Mouse (Mus musculus) heart, adult 2 months (tissue): ENCODE measurements around the gene Arfgap3. TPM values are rescaled to one million over a fixed set of nuclear protein-coding genes. Genes with fewer than 3 reads are reported as not detected.

ENCODE experiments used
- DNase-seq, 2 experiments: peaks; one replicate each; pipeline ENCODE4 v3.0.0; 2021
- H3K27ac ChIP-seq: fragments of 200-600 bp; 2 replicates; pipeline ENCODE4 v1.8.1; 2022
- H3K27me3 ChIP-seq: fragments of 200-500 bp; 2 replicates; pipeline ENCODE4 v1.6.1; 2012; ENCODE audit warnings: mild to moderate bottlenecking, low read length, inconsistent platforms, mixed read lengths; ENCODE audit not compliant: control insufficient read depth, insufficient read depth
- H3K36me3 ChIP-seq: fragments of 200-500 bp; 2 replicates; pipeline ENCODE4 v1.6.1; 2012; ENCODE audit warnings: low read length, inconsistent platforms; ENCODE audit not compliant: control insufficient read depth, insufficient read depth
- H3K4me1 ChIP-seq: fragments of 200-500 bp; 2 replicates; pipeline ENCODE4 v1.6.1; 2011; ENCODE audit warnings: low read length; ENCODE audit not compliant: control insufficient read depth, insufficient read depth
- H3K4me3 ChIP-seq: fragments of 200-600 bp; 2 replicates; pipeline ENCODE4 v1.8.1; 2022
- H3K79me2 ChIP-seq: fragments of 200-500 bp; replicated peaks from 2 replicates; pipeline ENCODE4 v1.6.1; 2012; ENCODE audit warnings: mild to moderate bottlenecking, inconsistent platforms, low read length, moderate library complexity, mixed read lengths; ENCODE audit not compliant: control insufficient read depth, insufficient read depth
- H3K9ac ChIP-seq: fragments of 200-500 bp; 2 replicates; pipeline ENCODE4 v1.6.1; 2012; ENCODE audit warnings: low read depth, mild to moderate bottlenecking, control low read depth, inconsistent platforms, low read length, mixed read lengths
- CTCF ChIP-seq: fragments of 200-600 bp; IDR thresholded peaks from 2 replicates; pipeline ENCODE4 v1.8.1; 2022; ENCODE audit warnings: antibody characterized with exemption, mild to moderate bottlenecking, moderate library complexity
- EP300 ChIP-seq: fragments of 200-500 bp; IDR thresholded peaks from 2 replicates; pipeline ENCODE4 v1.6.1; 2011; ENCODE audit warnings: low read depth, low read length, control low read depth; ENCODE audit not compliant: insufficient read depth
- POLR2A ChIP-seq: fragments of 200-500 bp; IDR thresholded peaks from 2 replicates; pipeline ENCODE4 v1.6.1; 2011; ENCODE audit warnings: mild to moderate bottlenecking, low read depth, low read length, control low read depth; ENCODE audit not compliant: insufficient read depth
- WGBS: fragments of 180-500 bp; shearing (Covaris S2); methylation state at CpG from one replicate; pipeline ENCODE4 v1.1.7; 2018; 5-methylcytosine and 5-hydroxymethylcytosine counted together
- intact Hi-C: fragments of 180-260 bp; cut with DNase I; formaldehyde crosslinking; loops from one replicate; pipeline ENCODE4 v1.15.1; 2025
- polyA plus RNA-seq: library from polyadenylated mRNA; depleted of rRNA; stranded (reverse); fragments of >200 nt; gene quantifications from 2 replicates; pipeline ENCODE4 v1.2.3, GENCODE M21; 2012
- total RNA-seq, 2 experiments: library from RNA; stranded (reverse); gene quantifications; 2 replicates each; pipeline ENCODE4 v1.2.3; 2021

The Arfgap3 gene
- total and polyA plus RNA-seq, 3 experiments = 9.6 to 12.2 (median 9.8) TPM

GRCm38 (mm10) chr15:83304804-83305191 lies 45.2 kb downstream of the Arfgap3 start:
- Histone ChIP-seq H3K79me2 (no peaks in the 10 kb centered on the region), H3K27me3 (no peaks in the 10 kb centered on the region), H3K27ac (peak overlapping the region; percentile 70), H3K36me3 (no peaks in the 10 kb centered on the region), H3K4me3 (no peak overlapping the region), H3K9ac (no peak overlapping the region), H3K4me1 (peaks cover 27% of the 10 kb centered on the region)
- WGBS = 89% methylated on average over 9 of the region's 9 CpGs
- TF ChIP-seq POLR2A (no peak), EP300 (no peak), CTCF (no peak)
- DNase-seq = no peak
- intact Hi-C loops = no loop called here

DNA sequence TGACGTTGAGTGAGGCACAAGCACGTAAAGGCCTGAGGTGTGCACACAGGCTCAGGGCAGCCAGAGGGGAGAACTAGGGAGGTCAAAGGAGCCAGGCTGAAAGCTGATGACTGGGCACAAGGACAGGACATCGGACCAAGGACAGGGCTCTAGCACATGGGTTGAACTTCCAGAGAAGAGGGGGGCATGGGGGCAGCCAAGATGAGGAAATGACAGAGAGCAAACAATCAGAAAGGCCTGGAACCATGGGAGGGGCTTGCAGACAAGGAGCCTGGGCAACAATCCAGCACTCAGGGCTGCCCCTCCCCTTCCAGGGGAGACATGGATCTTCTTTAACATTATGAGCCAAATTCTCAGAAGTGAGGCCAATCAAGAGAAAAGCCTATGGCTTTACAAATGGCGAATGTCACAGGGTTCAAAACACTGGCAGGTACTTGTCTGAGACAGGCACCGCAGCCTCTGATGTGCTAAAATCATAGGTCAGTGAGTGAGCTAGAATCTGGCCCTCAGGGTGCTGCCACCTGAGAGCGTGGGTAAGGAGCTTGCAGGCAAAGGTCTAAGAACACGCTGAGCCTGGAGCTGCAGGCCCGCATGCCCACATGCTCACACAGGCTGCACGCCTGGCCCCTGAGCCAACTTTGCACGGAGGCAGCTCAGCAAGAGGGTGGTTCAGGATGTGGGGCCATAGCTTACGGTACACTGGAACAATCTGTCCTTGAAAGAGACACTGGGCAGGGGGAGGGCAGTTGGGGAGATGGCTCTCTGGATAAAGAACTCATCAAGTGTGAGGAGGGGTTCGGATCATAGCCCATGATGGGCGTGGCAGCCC lies 46.2 kb downstream of the Arfgap3 start:
- intact Hi-C loops = no loop called here
- H3K9ac ChIP-seq = no peak overlapping the region
- WGBS = 68% methylated on average over 13 of the region's 13 CpGs
- TF ChIP-seq EP300 (peak; percentile 48; the same call in 1 of the 2 replicates), POLR2A (no peak)
- no peak overlapping the region for H3K4me3 ChIP-seq
- H3K79me2 ChIP-seq = no peaks in the 10 kb centered on the region
- H3K36me3 ChIP-seq = no peaks in the 10 kb centered on the region
- peaks cover 27% of the 10 kb centered on the region for H3K4me1 ChIP-seq
- peak; percentile 62 to 64 for DNase-seq
- no peaks in the 10 kb centered on the region for H3K27me3 ChIP-seq
- peak overlapping the region; percentile 70 for H3K27ac ChIP-seq

- Histone ChIP-seq H3K27ac (peak overlapping the region; percentile 63), H3K36me3 (no peaks in the 10 kb centered on the region), H3K4me3 (no peak overlapping the region), H3K4me1 (peaks cover 21% of the 10 kb centered on the region), H3K9ac (no peak overlapping the region), H3K27me3 (no peaks in the 10 kb centered on the region), H3K79me2 (no peaks in the 10 kb centered on the region)
- intact Hi-C loops = loop anchor here (5.0 kb wide), 2 partner anchors 48 to 88 kb away; partner anchors contain the start of gene A4galt
- DNase-seq = no peak
- 62% methylated on average over 10 of the region's 10 CpGs for WGBS
- TF ChIP-seq EP300 (no peak), CTCF (no peak), POLR2A (no peak)
Observed at GRCm38 (mm10) chr15:83299916-83300582, 50.0 kb downstream of the Arfgap3 start.

DNA sequence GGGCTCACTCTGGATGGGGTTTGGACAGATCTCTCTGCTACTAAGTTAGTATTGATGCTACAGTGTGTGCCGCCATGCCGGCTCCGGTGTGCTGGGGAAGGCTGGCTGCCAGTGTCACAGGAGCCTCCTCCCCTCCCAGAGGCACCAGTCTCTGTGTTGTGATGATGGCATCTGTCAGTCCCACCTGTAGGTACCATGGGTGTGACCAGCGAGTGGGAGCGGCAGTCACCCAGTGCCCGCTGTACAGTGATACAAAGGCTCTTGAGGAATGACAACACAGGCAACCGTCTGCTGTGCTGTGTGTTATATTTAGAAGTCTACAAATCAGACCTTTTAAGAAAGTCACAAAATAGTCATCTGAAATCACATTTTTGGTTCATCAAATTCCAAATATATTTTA lies 50.6 kb downstream of the Arfgap3 start:
- TF ChIP-seq EP300 = no peak
- no peak for TF ChIP-seq CTCF
- TF ChIP-seq POLR2A = no peak
- Histone ChIP-seq H3K4me1 (peaks cover 18% of the 10 kb centered on the region), H3K27me3 (no peaks in the 10 kb centered on the region), H3K4me3 (no peak overlapping the region), H3K36me3 (no peaks in the 10 kb centered on the region), H3K27ac (peak overlapping the region; percentile 63), H3K9ac (no peak overlapping the region), H3K79me2 (no peaks in the 10 kb centered on the region)
- intact Hi-C loops = loop anchor here (5.0 kb wide), 2 partner anchors 47 to 87 kb away; partner anchors contain the start of gene A4galt
- no peak for DNase-seq
- 76% methylated on average over 7 of the region's 7 CpGs for WGBS

- intact Hi-C loops = loop anchor here (5.0 kb wide), 2 partner anchors 47 to 87 kb away; partner anchors contain the start of gene A4galt
- TF ChIP-seq CTCF (peak; percentile 46), POLR2A (no peak)
- 99% methylated on average over 2 of the region's 2 CpGs for WGBS
Observed at GRCm38 (mm10) chr15:83298810-83299209, 51.2 kb downstream of the Arfgap3 start.

GRCm38 (mm10) chr15:83298313-83298712 lies 51.7 kb downstream of the Arfgap3 start:
- no peak for DNase-seq
- WGBS = 93% methylated on average over 8 of the region's 8 CpGs
- H3K36me3 ChIP-seq = no peaks in the 10 kb centered on the region
- H3K9ac ChIP-seq = no peak overlapping the region
- TF ChIP-seq CTCF (peak; percentile 45), EP300 (no peak), POLR2A (no peak)
- H3K4me3 ChIP-seq = no peak overlapping the region
- H3K4me1 ChIP-seq = peaks cover 15% of the 10 kb centered on the region
- no peaks in the 10 kb centered on the region for H3K27me3 ChIP-seq
- H3K79me2 ChIP-seq = no peaks in the 10 kb centered on the region
- intact Hi-C loops = loop anchor here (5.0 kb wide), 2 partner anchors 46 to 86 kb away; partner anchors contain the start of gene A4galt
- H3K27ac ChIP-seq = no peak overlapping the region

More at GRCm38 (mm10) chr15:83298810-83299209, 51.2 kb downstream of the Arfgap3 start:
- no peak for DNase-seq
- Histone ChIP-seq H3K4me3 (no peak overlapping the region), H3K79me2 (no peaks in the 10 kb centered on the region), H3K4me1 (peaks cover 13% of the 10 kb centered on the region), H3K27me3 (no peaks in the 10 kb centered on the region), H3K9ac (no peak overlapping the region), H3K27ac (no peak overlapping the region), H3K36me3 (no peaks in the 10 kb centered on the region)
